Mouse (Mus musculus) Muller cell, postnatal 12 days (primary cell): ENCODE results near the gene Esp1.
"Not testable (repeated sequence)": the region's sequence is repeated elsewhere in the genome, so short reads cannot be mapped to it uniquely, and the experiment has no call there.

Source experiments
- DNase-seq: peaks from one replicate; pipeline ENCODE4 v3.0.0-alpha.2; 2015; ENCODE audit errors: inconsistent ontology term

Gene Esp1

GRCm38 (mm10) chr17:40726820-40727219 lies at the start of gene Esp1:
Gene Esp1 (plus strand): TSS chr17:40727120.
- no peak for DNase-seq

GRCm38 (mm10) chr17:40716273-40716672 lies 10.6 kb upstream of the Esp1 start:
- no peak for DNase-seq

GRCm38 (mm10) chr17:40717055-40717454 lies 9.9 kb upstream of the Esp1 start:
- DNase-seq, result not testable (repeated sequence)

GRCm38 (mm10) chr17:40731296-40731695 lies 4.4 kb downstream of the Esp1 start:
- no peak for DNase-seq

- DNase-seq, result no peak
Observed at GRCm38 (mm10) chr17:40731724-40732123, 4.8 kb downstream of the Esp1 start.

- no peak for DNase-seq
Observed at GRCm38 (mm10) chr17:40763662-40764061, 36.7 kb downstream of the Esp1 start.

- DNase-seq, result no peak
Observed at GRCm38 (mm10) chr17:40767120-40767519, 40.2 kb downstream of the Esp1 start.
